25 mouse cellular contexts compared by ENCODE assay signal in the genomic region with DNA sequence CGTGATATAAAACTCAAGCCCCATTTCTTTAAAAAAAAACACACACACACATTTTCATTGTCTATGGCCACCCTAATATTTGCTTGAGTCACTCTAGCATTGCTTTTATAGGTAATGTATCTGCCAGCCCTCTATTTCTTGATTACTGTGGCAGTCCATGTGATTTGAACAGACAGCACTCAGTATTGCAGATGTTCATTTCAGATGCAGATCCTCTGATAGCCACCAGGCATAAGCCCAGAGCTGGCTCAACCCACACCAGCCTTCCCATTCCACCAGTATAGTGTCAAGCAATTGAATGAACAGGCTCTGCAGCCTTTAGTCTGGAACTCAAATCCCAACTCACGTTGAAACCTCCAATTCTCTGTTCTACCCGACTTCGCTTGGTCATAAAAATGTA.
A peak's percentile ranks its signal among the peaks of the same experiment; 100 is the strongest.
DNase-seq lines count a peak whose midpoint lies in the region; ATAC-seq and TF ChIP-seq lines count a peak whose summit lies in the region.
"Had no signal": no experiment of that assay in that cellular context is flagged by ENCODE, and none has a peak within 500 bp of the region (broad histone marks: within the 10 kb centered on the region; RNA-seq: fewer than 3 reads in every experiment).

No protein-coding gene starts in this region.

- no peak overlapping the region for H3K4me3 ChIP-seq in liver, embryonic 11.5 days (ENCODE audit: low read depth, low read length)
- no peak overlapping the region for H3K4me3 ChIP-seq in liver, embryonic 14.5 days (ENCODE audit: insufficient read depth in 1 of 2, low read depth in 2 of 2, low read length in 2 of 2)
- H3K4me3 ChIP-seq in liver, postnatal 0 days (ENCODE audit: low read depth, low read length), result no peak overlapping the region
- H3K4me3 ChIP-seq in hindbrain, embryonic 13.5 days, result no peak overlapping the region
- no peak overlapping the region for H3K4me3 ChIP-seq in kidney, embryonic 14.5 days (ENCODE audit: low read length)
- H3K4me3 ChIP-seq: forebrain, embryonic 10.5 days; forebrain, embryonic 13.5 days; heart, adult 2 months; heart, embryonic 10.5 days; heart, embryonic 13.5 days; hindbrain, embryonic 12.5 days had no signal

- no peak overlapping the region for H3K4me2 ChIP-seq in liver, embryonic 11.5 days
- H3K4me2 ChIP-seq in liver, embryonic 14.5 days (ENCODE audit: low read depth), result no peak overlapping the region
- no peak overlapping the region for H3K4me2 ChIP-seq in liver, postnatal 0 days (ENCODE audit: low read depth, low read length)
- no peak overlapping the region for H3K4me2 ChIP-seq in hindbrain, embryonic 13.5 days
- no peak overlapping the region for H3K4me2 ChIP-seq in kidney, embryonic 14.5 days (replicated peaks; ENCODE audit: low read depth, low read length)
- H3K4me2 ChIP-seq: forebrain, embryonic 13.5 days; heart, embryonic 13.5 days; hindbrain, embryonic 12.5 days had no signal

- no peak for DNase-seq in liver, embryonic 11.5 days (ENCODE audit: low spot score)
- DNase-seq in liver, result no peak
- no peak for DNase-seq in liver, embryonic 14.5 days (ENCODE audit: low read depth in 3 of 3, low spot score in 3 of 3)
- DNase-seq in liver, postnatal 0 days, result no peak
- no peak for DNase-seq in cerebellum, adult 9-11 months
- DNase-seq in yolk sac, embryonic 10.5 days (ENCODE audit: low spot score), result no peak
- DNase-seq: adrenal gland, postnatal 10 days; adrenal gland, postnatal 36 days; cerebellum, adult 18-20 months; cerebellum, adult 9-10 months; cerebellum, postnatal 25 days; embryo, embryonic 11 days; gastrocnemius, postnatal 10 days; gastrocnemius, postnatal 36 days; heart, adult 2 months had no signal

- no peaks in the 10 kb centered on the region for H3K4me1 ChIP-seq in liver, embryonic 11.5 days (replicated peaks; ENCODE audit: control insufficient read depth, insufficient read depth, low read length)
- H3K4me1 ChIP-seq in liver, embryonic 14.5 days (replicated peaks; ENCODE audit: control insufficient read depth in 2 of 2, insufficient read depth in 2 of 2, low read length in 1 of 2), result peaks cover 2 to 11% of the 10 kb centered on the region in 2 experiments
- H3K4me1 ChIP-seq in liver, postnatal 0 days (ENCODE audit: insufficient read depth), result no peaks in the 10 kb centered on the region
- no peaks in the 10 kb centered on the region for H3K4me1 ChIP-seq in hindbrain, embryonic 13.5 days (replicated peaks)
- H3K4me1 ChIP-seq in kidney, embryonic 14.5 days (ENCODE audit: control insufficient read depth, insufficient read depth, low read length), result no peaks in the 10 kb centered on the region
- H3K4me1 ChIP-seq: forebrain, embryonic 10.5 days; forebrain, embryonic 13.5 days; heart, embryonic 10.5 days; heart, embryonic 13.5 days; hindbrain, embryonic 12.5 days had no signal

- H3K9ac ChIP-seq in liver, embryonic 11.5 days (ENCODE audit: low read depth, low read length), result no peak overlapping the region
- no peak overlapping the region for H3K9ac ChIP-seq in liver, embryonic 14.5 days (replicated peaks)
- no peak overlapping the region for H3K9ac ChIP-seq in liver, postnatal 0 days (replicated peaks)
- H3K9ac ChIP-seq in hindbrain, embryonic 13.5 days, result no peak overlapping the region
- H3K9ac ChIP-seq in kidney, embryonic 14.5 days (ENCODE audit: low read depth, low read length), result no peak overlapping the region
- H3K9ac ChIP-seq: forebrain, embryonic 13.5 days; heart, embryonic 13.5 days; hindbrain, embryonic 12.5 days had no signal

- no peak for TF ChIP-seq CTCF in liver, embryonic 14.5 days (IDR thresholded peaks at IDR 0.05; ENCODE audit: low read depth)
- TF ChIP-seq CTCF in liver, postnatal 0 days (IDR thresholded peaks at IDR 0.05; ENCODE audit: low read depth), result no peak

- H3K27ac ChIP-seq in liver, embryonic 11.5 days (ENCODE audit: low read depth, low read length), result no peak overlapping the region
- H3K27ac ChIP-seq in liver, embryonic 14.5 days, result no peak overlapping the region
- no peak overlapping the region for H3K27ac ChIP-seq in liver, postnatal 0 days (ENCODE audit: low read depth)
- H3K27ac ChIP-seq in hindbrain, embryonic 13.5 days, result no peak overlapping the region
- no peak overlapping the region for H3K27ac ChIP-seq in kidney, embryonic 14.5 days (ENCODE audit: low read depth, low read length)
- H3K27ac ChIP-seq: forebrain, embryonic 10.5 days; forebrain, embryonic 13.5 days; heart, adult 2 months; heart, embryonic 10.5 days; heart, embryonic 13.5 days; hindbrain, embryonic 12.5 days had no signal

- ATAC-seq in liver, embryonic 11.5 days (replicated peaks; ENCODE audit: low FRiP score), result peak; percentile 43; the same call in 1 of the 2 replicates
- ATAC-seq in liver, embryonic 14.5 days (ENCODE audit: insufficient read depth), result peak; percentile 77
- 0 out of 2 replicates have a peak, but pooled peaks have one; percentile 29 for ATAC-seq in liver, postnatal 0 days
- no peak for ATAC-seq in hindbrain, embryonic 13.5 days (ENCODE audit: low FRiP score)
- no peak for ATAC-seq in kidney, embryonic 14.5 days (ENCODE audit: low FRiP score, low TSS enrichment)
- ATAC-seq: forebrain, embryonic 13.5 days; forebrain, embryonic 16.5 days; hindbrain, embryonic 16.5 days; Patski had no signal

- TF ChIP-seq EP300 in liver, embryonic 14.5 days (IDR thresholded peaks at IDR 0.05; ENCODE audit: low read depth), result peak; percentile 54
- TF ChIP-seq EP300 in liver, postnatal 0 days (IDR thresholded peaks at IDR 0.05; ENCODE audit: low read depth), result peak; percentile 37

- H3K36me3 ChIP-seq in liver, embryonic 11.5 days (ENCODE audit: control insufficient read depth, insufficient read depth, low read length), result no peaks in the 10 kb centered on the region
- no peaks in the 10 kb centered on the region for H3K36me3 ChIP-seq in liver, embryonic 14.5 days (replicated peaks; ENCODE audit: control insufficient read depth, insufficient read depth, low read depth)
- H3K36me3 ChIP-seq in liver, postnatal 0 days (replicated peaks; ENCODE audit: insufficient read depth, low read length), result no peaks in the 10 kb centered on the region
- H3K36me3 ChIP-seq in hindbrain, embryonic 13.5 days, result no peaks in the 10 kb centered on the region
- H3K36me3 ChIP-seq in kidney, embryonic 14.5 days (ENCODE audit: control insufficient read depth, insufficient read depth, low read length), result no peaks in the 10 kb centered on the region
- H3K36me3 ChIP-seq: forebrain, embryonic 10.5 days; heart, embryonic 10.5 days; heart, embryonic 13.5 days; hindbrain, embryonic 12.5 days had no signal

- H3K27me3 ChIP-seq in liver, embryonic 11.5 days (replicated peaks; ENCODE audit: control insufficient read depth, insufficient read depth, low read length), result no peaks in the 10 kb centered on the region
- H3K27me3 ChIP-seq in liver, embryonic 14.5 days (ENCODE audit: control insufficient read depth, insufficient read depth, low read length), result no peaks in the 10 kb centered on the region
- H3K27me3 ChIP-seq in liver, postnatal 0 days (ENCODE audit: insufficient read depth, low read length), result no peaks in the 10 kb centered on the region
- no peaks in the 10 kb centered on the region for H3K27me3 ChIP-seq in hindbrain, embryonic 13.5 days
- H3K27me3 ChIP-seq in kidney, embryonic 14.5 days (ENCODE audit: control insufficient read depth, insufficient read depth, low read length), result no peaks in the 10 kb centered on the region
- H3K27me3 ChIP-seq: forebrain, embryonic 13.5 days; heart, embryonic 13.5 days; hindbrain, embryonic 12.5 days had no signal

- 81% methylated on average over 4 of the region's 4 CpGs for WGBS in liver, embryonic 11.5 days
- WGBS in liver, embryonic 14.5 days (ENCODE audit: insufficient replicate concordance), result 70% methylated on average over 4 of the region's 4 CpGs
- WGBS in liver, postnatal 0 days (ENCODE audit: insufficient replicate concordance), result 82% methylated on average over 4 of the region's 4 CpGs
- 88% methylated on average over 4 of the region's 4 CpGs for WGBS in hindbrain, embryonic 13.5 days
- 80% methylated on average over 4 of the region's 4 CpGs for WGBS in kidney, embryonic 14.5 days

- H3K9me3 ChIP-seq in liver, embryonic 11.5 days (ENCODE audit: control insufficient read depth, low read length), result no peaks in the 10 kb centered on the region
- no peaks in the 10 kb centered on the region for H3K9me3 ChIP-seq in liver, embryonic 14.5 days (ENCODE audit: control insufficient read depth, low read length)
- H3K9me3 ChIP-seq in liver, postnatal 0 days (ENCODE audit: low read length), result no peaks in the 10 kb centered on the region
- no peaks in the 10 kb centered on the region for H3K9me3 ChIP-seq in hindbrain, embryonic 13.5 days
- no peaks in the 10 kb centered on the region for H3K9me3 ChIP-seq in kidney, embryonic 14.5 days (ENCODE audit: control insufficient read depth, low read length)
- H3K9me3 ChIP-seq: forebrain, embryonic 10.5 days; forebrain, embryonic 13.5 days; heart, embryonic 10.5 days; heart, embryonic 13.5 days; hindbrain, embryonic 12.5 days had no signal

Comparison
In these comparisons a context has a peak if more than half of its experiments do, and no peak if none do; other contexts are left out.
1. ATAC-seq: peak in liver, embryonic 11.5 days (single experiment), liver, embryonic 14.5 days (single experiment) and liver, postnatal 0 days (single experiment); none in hindbrain, embryonic 13.5 days (single experiment) and kidney, embryonic 14.5 days (single experiment).